Mouse (Mus musculus) neural tube, embryonic 10.5 days (tissue): ENCODE results near the gene Slc22a21.
A peak's percentile ranks its signal among the peaks of the same experiment; 100 is the strongest.

Experiments
- DNase-seq: peaks from one replicate; pipeline ENCODE4 v3.0.0-alpha.2; 2017; ENCODE audit warnings: low spot score; ENCODE audit errors: extremely low spot score

The Slc22a21 gene

GRCm38 (mm10) chr11:53903781-53904533 is 76.2 kb downstream of the Slc22a21 start:
- peak; percentile 37 for DNase-seq

- DNase-seq, result no peak
Observed at GRCm38 (mm10) chr11:53902741-53903140, 77.4 kb downstream of the Slc22a21 start.

GRCm38 (mm10) chr11:53900991-53901390 is 79.1 kb downstream of the Slc22a21 start:
- DNase-seq, result no peak

GRCm38 (mm10) chr11:53899981-53900380 is 80.2 kb downstream of the Slc22a21 start:
- no peak for DNase-seq
